Mouse (Mus musculus) frontal cortex, adult 2 months (tissue): ENCODE data around the gene Adgrg6. TPM values are rescaled to one million over a fixed set of nuclear protein-coding genes. Genes with fewer than 3 reads are reported as not detected.

Experiments used
- DNase-seq, 2 experiments: peaks; one replicate each; pipeline ENCODE4 v3.0.0; 2022; ENCODE audit warnings: low spot score in 1 of 2; ENCODE audit errors: extremely low spot score in 1 of 2
- polyA plus RNA-seq: library from polyadenylated mRNA; depleted of rRNA; stranded (reverse); fragments of >200 nt; gene quantifications from 2 replicates; pipeline ENCODE4 v1.2.3, GENCODE M21; 2012; rRNA removed

The Adgrg6 gene
- 1.4 and 2.5 TPM in 2 replicates for polyA plus RNA-seq

GRCm38 (mm10) chr10:14544941-14545717, at the start of gene Adgrg6:
Gene Adgrg6 (minus strand): TSS chr10:14545659.
- DNase-seq, result no peak

DNA sequence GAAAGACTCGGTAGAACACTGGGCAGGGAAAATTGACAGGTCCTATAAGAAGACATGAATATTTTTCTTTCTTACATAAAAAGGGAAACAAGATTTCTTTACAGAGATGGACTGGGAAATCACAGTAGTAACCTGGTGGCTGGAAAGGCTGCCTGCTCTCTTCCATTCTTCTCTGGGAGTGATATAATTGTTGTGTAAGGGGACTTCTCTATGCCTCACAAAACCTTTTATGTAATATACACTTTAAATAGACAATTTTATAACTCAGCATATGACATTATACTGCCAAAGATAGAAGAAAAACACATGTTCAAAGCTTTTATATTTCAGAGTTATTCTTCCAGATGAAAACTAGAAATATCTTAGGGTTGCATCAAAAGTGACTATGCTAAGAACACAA, 46.8 kb upstream of the Adgrg6 start:
- DNase-seq, result no peak

GRCm38 (mm10) chr10:14590816-14591215, 45.4 kb upstream of the Adgrg6 start:
- DNase-seq, result no peak

GRCm38 (mm10) chr10:14589667-14590066, 44.2 kb upstream of the Adgrg6 start:
- DNase-seq, result no peak

DNA sequence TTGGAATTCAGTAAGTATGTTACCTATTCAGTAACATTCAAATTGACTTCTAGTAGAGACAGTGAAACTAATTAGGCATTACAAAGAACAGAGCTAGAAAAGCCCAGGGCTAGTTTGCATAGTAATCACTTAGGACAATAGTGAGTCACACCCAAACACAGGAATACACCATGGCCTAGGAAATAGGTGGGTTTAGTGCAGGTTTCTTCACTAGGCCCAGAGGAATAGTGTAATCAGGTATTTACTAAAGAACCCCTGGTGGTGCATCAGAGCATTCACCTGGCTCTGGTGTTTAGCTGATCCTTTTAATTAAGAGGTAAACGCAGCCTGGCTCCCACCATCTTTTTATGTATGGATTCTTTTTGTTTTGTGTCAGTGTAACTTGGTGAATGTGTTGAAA, 38.0 kb upstream of the Adgrg6 start:
- no peak for DNase-seq

- DNase-seq, result no peak
Measured at GRCm38 (mm10) chr10:14574255-14574654, 28.8 kb upstream of the Adgrg6 start.

- no peak for DNase-seq
Measured at GRCm38 (mm10) chr10:14571143-14571542, 25.7 kb upstream of the Adgrg6 start.

DNA sequence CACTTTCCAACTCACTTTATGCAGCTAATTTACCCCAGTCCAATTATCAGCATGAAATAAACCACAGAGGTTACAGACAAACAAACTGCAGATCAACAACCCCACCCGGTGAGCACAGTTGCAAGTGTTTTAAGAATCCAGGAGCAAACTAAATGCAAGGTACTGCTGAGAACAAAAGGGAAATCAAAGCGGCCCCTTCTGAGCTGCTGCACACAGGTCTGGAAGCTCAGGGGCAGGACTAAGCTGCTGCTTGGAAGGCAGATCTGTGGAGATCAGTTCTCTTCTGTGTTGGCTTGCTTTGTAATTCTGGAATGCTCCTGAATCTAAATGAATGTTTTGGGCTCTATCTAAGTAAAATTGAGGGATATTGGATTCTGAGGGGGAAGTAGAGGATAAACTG, 25.2 kb upstream of the Adgrg6 start:
- DNase-seq, result no peak

DNA sequence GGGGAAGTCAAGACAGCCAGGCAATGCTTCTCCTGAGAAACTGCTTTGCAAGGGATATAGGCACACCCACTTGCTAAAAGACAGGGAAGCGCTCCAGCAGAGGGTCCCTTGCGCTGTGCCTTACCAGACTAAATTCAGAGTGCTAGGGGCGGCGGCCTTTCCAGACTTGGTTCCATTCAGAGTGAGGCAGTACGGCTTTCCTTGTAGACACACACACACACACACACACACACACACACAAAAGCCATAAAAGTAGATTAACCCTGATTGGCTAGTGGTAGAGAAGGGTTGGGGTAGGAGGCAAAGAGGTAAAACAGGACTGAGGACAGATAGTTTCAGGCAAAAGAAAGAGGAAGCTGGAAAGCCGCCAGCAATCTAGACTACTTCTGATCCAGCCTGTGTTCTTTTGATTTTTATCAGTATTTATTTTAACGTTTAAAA, 672 bp upstream of the Adgrg6 start:
- DNase-seq, result no peak

GRCm38 (mm10) chr10:14544608-14544940, 885 bp downstream of the Adgrg6 start:
- DNase-seq, result no peak

DNA sequence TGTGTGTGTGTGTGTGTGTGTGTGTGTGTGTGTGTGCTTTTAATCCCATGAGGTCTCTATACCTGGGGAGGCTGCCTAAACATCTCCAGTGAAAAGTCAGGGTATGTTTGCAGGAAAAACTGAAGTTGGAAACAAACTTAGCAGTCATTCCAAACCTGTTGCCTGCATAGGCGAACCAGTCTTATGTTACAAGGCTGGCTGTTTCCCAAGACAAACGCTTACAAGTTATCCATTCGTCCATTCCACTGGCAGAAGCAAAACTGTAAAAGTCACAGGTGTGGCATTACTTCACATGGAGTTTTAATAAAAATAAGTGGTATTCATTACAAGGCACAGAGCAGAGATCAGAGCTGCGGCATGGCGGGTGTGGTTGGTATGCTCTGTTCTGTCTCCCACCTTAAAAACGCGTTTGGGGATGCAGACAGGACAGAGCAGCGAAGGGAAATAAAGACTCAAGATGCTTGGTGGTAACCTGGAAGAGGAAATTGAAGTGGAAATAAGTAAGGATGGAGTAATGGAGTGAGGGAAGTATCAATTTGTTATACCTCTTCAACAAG, 1.9 kb downstream of the Adgrg6 start:
- no peak for DNase-seq

GRCm38 (mm10) chr10:14537102-14537501, 8.4 kb downstream of the Adgrg6 start:
- no peak for DNase-seq

DNA sequence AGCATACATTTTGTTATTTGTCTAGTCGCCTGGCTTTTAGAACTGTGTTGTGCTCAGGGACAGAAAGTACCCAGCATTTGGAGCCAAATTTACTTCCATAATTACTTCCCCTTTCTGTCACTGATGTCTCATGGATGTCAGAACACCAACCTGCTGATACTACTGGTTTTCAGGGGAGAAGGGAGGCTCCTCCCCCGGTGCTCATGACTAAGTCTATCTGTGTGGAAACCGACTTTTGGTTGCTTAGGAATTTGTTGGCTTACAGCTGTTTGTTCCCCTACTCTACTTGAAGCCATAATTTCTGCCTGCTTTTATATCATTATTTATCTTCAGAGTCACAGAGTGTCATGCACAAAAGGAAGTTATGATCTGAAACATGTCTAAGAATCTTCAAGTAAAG, 14.4 kb downstream of the Adgrg6 start:
- DNase-seq, result no peak

DNA sequence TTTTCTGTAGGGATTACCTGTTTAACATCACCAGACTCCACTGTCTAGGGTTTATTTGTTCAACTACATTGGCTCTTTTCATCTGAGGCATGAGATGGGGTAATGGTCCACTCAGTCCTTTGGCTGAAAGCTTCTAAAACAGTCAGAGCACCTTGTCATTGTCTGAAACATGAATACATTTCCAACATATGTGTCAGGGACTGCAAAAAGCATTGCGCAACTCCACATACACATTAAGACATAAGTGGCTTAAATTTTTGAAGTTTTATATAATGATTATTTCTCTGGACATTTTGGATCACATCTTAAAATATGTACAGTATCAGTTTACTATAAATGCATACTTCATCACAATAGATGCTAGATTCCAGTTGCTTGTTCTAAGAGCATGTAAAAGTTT, 14.8 kb downstream of the Adgrg6 start:
- DNase-seq, result no peak

DNA sequence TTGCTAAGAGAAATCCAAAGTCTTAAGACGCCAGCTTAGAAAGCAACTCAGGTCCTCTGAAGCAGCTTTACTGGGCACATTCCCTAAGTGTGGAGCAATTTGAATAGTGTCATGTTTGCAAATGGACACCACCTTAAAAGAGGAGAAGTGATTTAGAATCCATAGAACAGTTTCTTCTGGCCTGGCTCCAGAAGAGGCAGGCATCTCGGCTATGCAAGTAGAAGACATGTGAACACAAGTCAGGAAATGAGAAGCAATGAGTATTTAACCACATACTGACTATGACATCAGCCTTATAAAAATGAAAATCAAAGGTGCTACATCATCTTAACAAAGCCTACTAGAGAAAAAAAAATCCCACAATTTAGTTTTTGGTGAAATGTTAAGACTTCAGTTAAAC, 17.7 kb downstream of the Adgrg6 start:
- no peak for DNase-seq

GRCm38 (mm10) chr10:14522729-14523128, 22.7 kb downstream of the Adgrg6 start:
- DNase-seq, result no peak

DNA sequence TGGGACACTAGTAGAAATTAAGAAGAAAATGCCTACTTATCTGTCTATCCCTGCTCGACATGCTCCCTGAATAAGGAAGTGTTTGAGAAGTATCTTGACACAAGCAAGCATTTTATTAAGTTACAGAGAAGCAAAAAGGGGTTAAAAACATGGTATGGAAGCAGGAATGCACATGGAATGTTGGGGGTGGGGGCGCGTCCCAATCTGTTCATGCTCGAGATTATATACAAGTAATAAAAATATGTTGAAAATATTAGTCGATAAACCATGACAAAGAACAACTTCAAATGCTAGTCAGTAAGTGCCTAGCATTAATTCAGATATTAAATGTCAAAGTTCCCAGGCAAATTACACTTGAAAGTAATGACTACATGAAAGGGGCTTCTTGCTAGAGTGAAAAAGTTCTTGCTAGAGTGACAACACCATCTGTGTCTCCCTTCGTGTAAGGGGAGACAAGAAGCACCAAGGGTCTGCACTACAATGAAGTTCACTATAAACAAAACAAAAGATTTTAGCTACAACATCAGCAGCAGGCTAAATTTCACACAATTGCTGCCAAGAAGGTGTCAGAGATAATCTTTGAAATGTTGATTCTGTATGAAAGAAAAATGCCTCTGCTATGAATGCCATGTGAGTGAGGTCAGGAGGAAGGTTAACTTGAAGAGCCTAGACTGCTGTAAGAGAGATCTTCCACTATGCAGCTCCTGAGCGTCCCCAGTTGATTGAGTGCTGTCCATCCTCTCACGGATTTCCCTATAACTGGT, 24.4 kb downstream of the Adgrg6 start:
- DNase-seq, result no peak

DNA sequence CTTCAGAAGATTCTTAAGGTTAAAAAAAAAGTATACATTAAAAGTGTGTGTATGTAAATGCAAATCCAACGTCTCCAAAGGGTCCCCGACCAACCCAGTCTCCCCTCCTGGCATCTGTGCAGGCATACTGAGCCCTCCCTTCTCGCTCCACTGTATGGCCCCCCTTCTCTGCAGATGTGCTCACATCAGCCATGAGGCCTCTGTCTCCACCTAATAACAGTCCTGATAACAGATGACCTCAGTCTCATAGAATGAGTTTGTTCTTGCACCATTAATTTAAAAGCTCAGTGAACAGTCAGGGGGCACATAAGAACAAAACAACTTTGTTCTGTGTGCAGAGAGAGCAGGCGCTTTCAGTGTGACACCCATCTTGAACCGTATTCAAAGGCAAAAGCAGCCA, 27.6 kb downstream of the Adgrg6 start:
- DNase-seq, result no peak

GRCm38 (mm10) chr10:14511904-14512663, 33.4 kb downstream of the Adgrg6 start:
- no peak for DNase-seq

- DNase-seq, result no peak
Measured at GRCm38 (mm10) chr10:14511157-14511556, 34.3 kb downstream of the Adgrg6 start.

- DNase-seq, result no peak
Measured at GRCm38 (mm10) chr10:14495658-14496057, 49.8 kb downstream of the Adgrg6 start.
